7 mouse cellular contexts compared by ENCODE assay signal in the genomic region with DNA sequence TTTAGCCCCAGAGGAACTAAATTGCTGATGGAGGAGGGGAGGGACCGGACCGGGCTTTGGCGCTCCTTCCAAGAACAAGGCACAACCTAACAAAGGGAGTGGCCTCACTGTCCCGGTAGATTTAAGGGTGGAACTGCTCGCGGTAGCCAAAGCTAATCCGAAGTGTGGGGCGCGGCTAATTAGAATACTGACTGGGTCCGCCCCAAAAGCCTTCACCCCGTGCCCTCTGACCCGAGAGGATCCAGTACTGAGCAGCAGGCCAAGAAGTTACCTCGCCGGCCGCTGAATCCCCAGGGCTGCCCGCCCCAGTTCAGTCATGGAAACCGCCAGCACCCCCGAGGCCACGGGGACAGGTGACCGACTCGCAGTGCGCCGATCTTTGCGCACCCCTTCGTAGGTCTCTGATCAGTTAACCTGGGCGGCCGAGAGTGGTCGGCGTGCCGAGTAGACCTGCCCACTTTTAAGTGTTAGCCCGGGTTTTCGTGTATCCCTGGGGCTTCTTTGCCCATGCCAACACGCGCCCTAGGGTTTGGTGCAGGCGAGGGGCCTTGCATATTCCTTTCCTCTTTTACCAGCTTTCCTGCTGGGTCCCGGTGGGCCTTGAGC. TPM values are rescaled to one million over a fixed set of nuclear protein-coding genes. Genes with fewer than 3 reads are reported as not detected.
A peak's percentile ranks its signal among the peaks of the same experiment; 100 is the strongest.
DNase-seq lines count a peak whose midpoint lies in the region; ATAC-seq and TF ChIP-seq lines count a peak whose summit lies in the region.

TSS of gene Pym1 (plus strand) at position 244 of the 606 bp plus-strand sequence.

- peak; percentile 21 for ATAC-seq in activated CD4-positive, CD25-positive, alpha-beta regulatory T cell, adult 4 months
- ATAC-seq in megakaryocyte, adult 5-6 weeks (ENCODE audit: poor library complexity, severe bottlenecking): peak; percentile 63

- peaks cover 3% of the 10 kb centered on the region for H3K4me1 ChIP-seq in cortical plate, adult 2 months (ENCODE audit: control insufficient read depth, insufficient read depth, low read length)

- H3K4me3 ChIP-seq in cortical plate, adult 2 months (ENCODE audit: insufficient read depth, low read length): peak within 1 kb of the TSS; percentile 79

- H3K27ac ChIP-seq in cortical plate, adult 2 months (ENCODE audit: insufficient read depth, low read length): peak within 1 kb of the TSS; percentile 55

- TF ChIP-seq CTCF in cortical plate, adult 2 months (IDR thresholded peaks at IDR 0.05; ENCODE audit: extremely low read depth, insufficient read depth, low read length): no peak

- DNase-seq in gastrocnemius, postnatal 10 days: peak; percentile 55
- DNase-seq in induced T-regulatory cell, adult 2 months (ENCODE audit: low read depth): peak; percentile 88
- peak in 1 of 2 experiments; percentile 34 for DNase-seq in left cerebral cortex, adult 8-10 months (ENCODE audit: low spot score in 2 of 2)
- DNase-seq in right cerebral cortex, postnatal 36 days (ENCODE audit: low spot score in 2 of 2): peak; percentile 18 to 29

- no peak for TF ChIP-seq POLR2A in cortical plate, adult 2 months (IDR thresholded peaks at IDR 0.05; ENCODE audit: extremely low read depth, insufficient read depth, low read length)

RNA-seq across cellular contexts. Expression of gene Pym1, which starts in this region (rescaled TPM):
- 10 to 100 TPM; 64.1 to 79.7 TPM for polyA plus RNA-seq in activated CD4-positive, CD25-positive, alpha-beta regulatory T cell, adult 4 months (2017; shearing (Covaris generic))
- 39.4 and 41.1 TPM in 2 replicates for polyA plus RNA-seq in cortical plate, adult 2 months (2012; rRNA removed)
- total RNA-seq in gastrocnemius, postnatal 10 days (2021): 10 to 100 TPM; 13.7 to 14.9 TPM
- total RNA-seq in left cerebral cortex, adult 8-10 months (2022): 10 to 100 TPM; 28.6 to 31.6 (median 30.2) TPM
- total RNA-seq in megakaryocyte, adult 5-6 weeks (2015): 22.0 and 25.0 TPM in 2 replicates
- total RNA-seq in megakaryocyte, adult 5-6 weeks (2017): 37.1 and 43.4 TPM in 2 replicates
